Mouse (Mus musculus): Measurements from ENCODE around the gene Bud23.
A peak's percentile ranks its signal among the peaks of the same experiment; 100 is the strongest.

- TF ChIP-seq CTCF (IDR thresholded peaks at IDR 0.05; ENCODE audit: extremely low read depth, insufficient read depth, insufficient read length, insufficient replicate concordance) (no peak), POLR2A (IDR thresholded peaks at IDR 0.05; ENCODE audit: low read depth, low read length) (peak; percentile 60; the same call in 1 of the 2 replicates)
Observed at GRCm38 (mm10) chr5:135063629-135064381, 954 bp downstream of the Bud23 start, which contains the start of gene Dnajc30.
